Mouse (Mus musculus): ENCODE data around the gene Mrpl33.

DNA sequence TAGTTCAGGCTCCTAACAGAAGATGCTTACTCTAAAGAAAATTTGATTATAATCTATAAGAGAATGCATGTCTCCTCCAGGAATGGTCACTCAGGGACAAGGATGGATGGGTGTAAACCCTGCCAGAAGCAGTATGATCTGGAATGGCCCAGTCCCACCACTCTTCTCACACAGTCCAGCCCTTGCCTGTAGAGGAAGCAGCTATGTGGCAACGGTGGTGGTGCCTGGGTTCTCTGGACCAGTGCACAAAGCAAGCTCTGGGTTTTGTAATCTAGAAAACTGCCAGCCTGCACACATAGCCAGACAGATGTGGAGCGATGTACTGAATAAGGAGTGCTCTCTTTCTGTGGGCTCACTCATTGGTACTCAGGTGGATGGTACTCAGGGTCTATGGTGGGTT is 43.8 kb downstream of the Mrpl33 start:
- TF ChIP-seq POLR2A (IDR thresholded peaks at IDR 0.05; ENCODE audit: borderline replicate concordance, extremely low read depth, low read depth, low read length) (no peak), CTCF (IDR thresholded peaks at IDR 0.05; ENCODE audit: insufficient read depth, low read length) (no peak)

Measured in lung, adult 2 months (tissue).